Mouse (Mus musculus): Measurements from ENCODE around the gene Pdxdc1. TPM values are rescaled to one million over a fixed set of nuclear protein-coding genes. Genes with fewer than 3 reads are reported as not detected.
"Not testable (repeated sequence)": the region's sequence is repeated elsewhere in the genome, so short reads cannot be mapped to it uniquely, and the experiment has no call there.

Gene Pdxdc1
- polyA plus RNA-seq, 1 experiment from 2014 or later = 65.5 TPM

- Histone ChIP-seq H3K27ac (replicated peaks) (no peak overlapping the region), H3K4me3 (no peak overlapping the region), H3K36me3 (peaks cover 32% of the 10 kb centered on the region), H3K4me2 (no peak overlapping the region), H3K9ac (no peak overlapping the region), H3K4me1 (no peaks in the 10 kb centered on the region), H3K27me3 (replicated peaks) (no peaks in the 10 kb centered on the region), H3K9me3 (no peaks in the 10 kb centered on the region)
- no peak for ATAC-seq (ENCODE audit: extremely low read depth, insufficient number of reproducible peaks, low FRiP score, low TSS enrichment)
- 44% methylated on average over 3 of the region's 3 CpGs for WGBS
Observed at GRCm38 (mm10) chr16:13883094-13883774, 19.7 kb downstream of the Pdxdc1 start.

GRCm38 (mm10) chr16:13875483-13875882 lies 27.4 kb downstream of the Pdxdc1 start:
- WGBS = 62% methylated on average over 4 of the region's 4 CpGs
- H3K4me2 ChIP-seq = 0 out of 2 replicates have a peak overlapping the region, but pooled peaks have one; percentile 16
- H3K27ac ChIP-seq (replicated peaks) = peak overlapping the region; percentile 68

GRCm38 (mm10) chr16:13867910-13868514 lies 34.9 kb downstream of the Pdxdc1 start:
- H3K27me3 ChIP-seq (replicated peaks) = no peaks in the 10 kb centered on the region
- peaks cover 67% of the 10 kb centered on the region for H3K36me3 ChIP-seq
- H3K4me3 ChIP-seq = peak overlapping the region; percentile 48
- H3K27ac ChIP-seq (replicated peaks) = peak overlapping the region; percentile 53; the same call in 1 of the 2 replicates
- H3K9ac ChIP-seq = peak overlapping the region; percentile 82
- peak overlapping the region; percentile 64 for H3K4me2 ChIP-seq
- no peaks in the 10 kb centered on the region for H3K9me3 ChIP-seq
- ATAC-seq (ENCODE audit: extremely low read depth, insufficient number of reproducible peaks, low FRiP score, low TSS enrichment) = peak; percentile 25; the same call in 1 of the 2 replicates
- peaks cover 6% of the 10 kb centered on the region for H3K4me1 ChIP-seq
- 7% methylated on average over 42 of the region's 42 CpGs for WGBS

More at GRCm38 (mm10) chr16:13875483-13875882, 27.4 kb downstream of the Pdxdc1 start:
- no peak overlapping the region for H3K9ac ChIP-seq
- peaks cover 79% of the 10 kb centered on the region for H3K36me3 ChIP-seq
- H3K4me3 ChIP-seq = no peak overlapping the region
- no peaks in the 10 kb centered on the region for H3K27me3 ChIP-seq (replicated peaks)
- ATAC-seq (ENCODE audit: extremely low read depth, insufficient number of reproducible peaks, low FRiP score, low TSS enrichment) = no peak
- peaks cover 10% of the 10 kb centered on the region; the same call in 1 of the 2 replicates for H3K4me1 ChIP-seq
- no peaks in the 10 kb centered on the region for H3K9me3 ChIP-seq

GRCm38 (mm10) chr16:13867406-13867805 lies 35.5 kb downstream of the Pdxdc1 start:
- H3K27ac ChIP-seq (replicated peaks) = peak overlapping the region; percentile 53
- 0 out of 2 replicates have a peak overlapping the region, but pooled peaks have one; percentile 82 for H3K9ac ChIP-seq
- 28% methylated on average over 5 of the region's 5 CpGs for WGBS
- ATAC-seq (ENCODE audit: extremely low read depth, insufficient number of reproducible peaks, low FRiP score, low TSS enrichment); H3K4me1 ChIP-seq; H3K27me3 ChIP-seq (replicated peaks); H3K9me3 ChIP-seq: not testable (repeated sequence)
- peak overlapping the region; percentile 64 for H3K4me2 ChIP-seq
- H3K36me3 ChIP-seq = peaks cover 71% of the 10 kb centered on the region
- H3K4me3 ChIP-seq = 0 out of 2 replicates have a peak overlapping the region, but pooled peaks have one; percentile 48

GRCm38 (mm10) chr16:13866616-13867015 lies 36.3 kb downstream of the Pdxdc1 start:
- no peaks in the 10 kb centered on the region for H3K9me3 ChIP-seq
- 75% methylated on average over 5 of the region's 5 CpGs for WGBS
- H3K4me2 ChIP-seq = no peak overlapping the region
- H3K27me3 ChIP-seq (replicated peaks) = no peaks in the 10 kb centered on the region
- no peak overlapping the region for H3K4me3 ChIP-seq
- peaks cover 69% of the 10 kb centered on the region for H3K36me3 ChIP-seq
- no peak for ATAC-seq (ENCODE audit: extremely low read depth, insufficient number of reproducible peaks, low FRiP score, low TSS enrichment)
- peaks cover 6% of the 10 kb centered on the region for H3K4me1 ChIP-seq
- H3K27ac ChIP-seq (replicated peaks) = no peak overlapping the region
- no peak overlapping the region for H3K9ac ChIP-seq

GRCm38 (mm10) chr16:13866076-13866475 lies 36.9 kb downstream of the Pdxdc1 start:
- Histone ChIP-seq H3K36me3 (peaks cover 69% of the 10 kb centered on the region), H3K4me1 (peaks cover 6% of the 10 kb centered on the region), H3K4me3 (no peak overlapping the region), H3K9ac (no peak overlapping the region), H3K27me3 (replicated peaks) (no peaks in the 10 kb centered on the region), H3K4me2 (no peak overlapping the region), H3K27ac (replicated peaks) (no peak overlapping the region), H3K9me3 (no peaks in the 10 kb centered on the region)
- WGBS = 58% methylated on average over 4 of the region's 4 CpGs
- ATAC-seq (ENCODE audit: extremely low read depth, insufficient number of reproducible peaks, low FRiP score, low TSS enrichment) = no peak

- Histone ChIP-seq H3K4me1 (no peaks in the 10 kb centered on the region), H3K36me3 (peaks cover 76% of the 10 kb centered on the region), H3K9ac (no peak overlapping the region), H3K4me2 (no peak overlapping the region), H3K4me3 (no peak overlapping the region), H3K9me3 (no peaks in the 10 kb centered on the region), H3K27ac (replicated peaks) (no peak overlapping the region), H3K27me3 (replicated peaks) (no peaks in the 10 kb centered on the region)
- 88% methylated on average over 4 of the region's 4 CpGs for WGBS
- no peak for ATAC-seq (ENCODE audit: extremely low read depth, insufficient number of reproducible peaks, low FRiP score, low TSS enrichment)
Observed at GRCm38 (mm10) chr16:13853886-13854285, 49.0 kb downstream of the Pdxdc1 start.

- no peaks in the 10 kb centered on the region for H3K9me3 ChIP-seq
- WGBS = 88% methylated on average over 4 of the region's 4 CpGs
- H3K27me3 ChIP-seq (replicated peaks) = no peaks in the 10 kb centered on the region
- no peak overlapping the region for H3K27ac ChIP-seq (replicated peaks)
- no peak overlapping the region for H3K4me3 ChIP-seq
- no peaks in the 10 kb centered on the region for H3K4me1 ChIP-seq
- peaks cover 75% of the 10 kb centered on the region for H3K36me3 ChIP-seq
- no peak for ATAC-seq (ENCODE audit: extremely low read depth, insufficient number of reproducible peaks, low FRiP score, low TSS enrichment)
- H3K9ac ChIP-seq = no peak overlapping the region
- H3K4me2 ChIP-seq = no peak overlapping the region
Observed at GRCm38 (mm10) chr16:13851446-13851845, 51.5 kb downstream of the Pdxdc1 start.

- Histone ChIP-seq H3K9ac (no peak overlapping the region), H3K27ac (replicated peaks) (no peak overlapping the region), H3K4me3 (no peak overlapping the region), H3K4me1 (no peaks in the 10 kb centered on the region), H3K9me3 (no peaks in the 10 kb centered on the region), H3K27me3 (replicated peaks) (no peaks in the 10 kb centered on the region), H3K4me2 (no peak overlapping the region), H3K36me3 (peaks cover 81% of the 10 kb centered on the region)
- ATAC-seq (ENCODE audit: extremely low read depth, insufficient number of reproducible peaks, low FRiP score, low TSS enrichment) = no peak
- WGBS = 52% methylated on average over 2 of the region's 2 CpGs
Observed at GRCm38 (mm10) chr16:13848310-13848709, 54.6 kb downstream of the Pdxdc1 start.

GRCm38 (mm10) chr16:13846675-13847074 lies 56.3 kb downstream of the Pdxdc1 start:
- Histone ChIP-seq H3K4me2 (no peak overlapping the region), H3K9me3 (no peaks in the 10 kb centered on the region), H3K36me3 (peaks cover 84% of the 10 kb centered on the region), H3K4me1 (no peaks in the 10 kb centered on the region), H3K4me3 (no peak overlapping the region), H3K27me3 (replicated peaks) (no peaks in the 10 kb centered on the region), H3K27ac (replicated peaks) (no peak overlapping the region), H3K9ac (no peak overlapping the region)
- 93% methylated on average over 1 of the region's 1 CpGs for WGBS
- no peak for ATAC-seq (ENCODE audit: extremely low read depth, insufficient number of reproducible peaks, low FRiP score, low TSS enrichment)

- Histone ChIP-seq H3K36me3 (peaks cover 93% of the 10 kb centered on the region), H3K4me3 (no peak overlapping the region), H3K9ac (no peak overlapping the region), H3K9me3 (no peaks in the 10 kb centered on the region), H3K4me1 (no peaks in the 10 kb centered on the region), H3K27ac (replicated peaks) (no peak overlapping the region), H3K27me3 (replicated peaks) (no peaks in the 10 kb centered on the region), H3K4me2 (no peak overlapping the region)
- WGBS = 93% methylated on average over 5 of the region's 5 CpGs
- ATAC-seq (ENCODE audit: extremely low read depth, insufficient number of reproducible peaks, low FRiP score, low TSS enrichment) = no peak
Observed at GRCm38 (mm10) chr16:13845031-13845430, 57.9 kb downstream of the Pdxdc1 start.

Measured in heart, embryonic 13.5 days (tissue).